Mouse (Mus musculus) kidney, embryonic 14.5 days (tissue): ENCODE measurements around the gene Tns1. TPM values are rescaled to one million over a fixed set of nuclear protein-coding genes. Genes with fewer than 3 reads are reported as not detected.
"Not testable (repeated sequence)": the region's sequence is repeated elsewhere in the genome, so short reads cannot be mapped to it uniquely, and the experiment has no call there.

Source experiments
- ATAC-seq: fragments of 200-750 bp; cut with Nextera tagmentation; 2 replicates; pipeline ENCODE4 v1.8.0; 2017; ENCODE audit warnings: moderate number of reproducible peaks, mild to moderate bottlenecking, moderate TSS enrichment, moderate library complexity; ENCODE audit not compliant: low FRiP score, low TSS enrichment
- H3K27ac ChIP-seq: fragments of 300-500 bp; sonication (generic); 2 replicates; pipeline ENCODE4 v1.5.1; 2014; ENCODE audit warnings: low read depth, mild to moderate bottlenecking, low read length, moderate library complexity, mixed read lengths
- H3K27me3 ChIP-seq: fragments of 300-500 bp; sonication (generic); 2 replicates; pipeline ENCODE4 v1.6.1; 2014; ENCODE audit warnings: mild to moderate bottlenecking, low read length; ENCODE audit not compliant: control insufficient read depth, insufficient read depth
- H3K36me3 ChIP-seq: fragments of 300-500 bp; sonication (generic); 2 replicates; pipeline ENCODE4 v1.6.1; 2014; ENCODE audit warnings: low read length, mixed read lengths; ENCODE audit not compliant: control insufficient read depth, insufficient read depth
- H3K4me1 ChIP-seq: fragments of 300-500 bp; sonication (generic); 2 replicates; pipeline ENCODE4 v1.6.1; 2014; ENCODE audit warnings: low read length, mixed read lengths; ENCODE audit not compliant: control insufficient read depth, insufficient read depth
- H3K4me2 ChIP-seq: fragments of 300-500 bp; sonication (generic); replicated peaks from 2 replicates; pipeline ENCODE4 v1.6.1; 2014; ENCODE audit warnings: low read depth, mild to moderate bottlenecking, low read length
- H3K4me3 ChIP-seq: fragments of 300-500 bp; sonication (generic); 2 replicates; pipeline ENCODE4 v1.5.1; 2014; ENCODE audit warnings: mild to moderate bottlenecking, low read length
- H3K9ac ChIP-seq: fragments of 300-500 bp; sonication (generic); 2 replicates; pipeline ENCODE4 v1.6.1; 2014; ENCODE audit warnings: low read depth, mild to moderate bottlenecking, low read length, moderate library complexity
- H3K9me3 ChIP-seq: fragments of 300-500 bp; sonication (generic); 2 replicates; pipeline ENCODE4 v1.6.1; 2016; ENCODE audit warnings: low read length; ENCODE audit not compliant: control insufficient read depth
- WGBS: fragments of 180-500 bp; shearing (Covaris S2); extraction: QIAGEN DNeasy Blood & Tissue Kit; methylation state at CpG from one replicate; pipeline ENCODE4 v1.1.7; 2014; 5-methylcytosine and 5-hydroxymethylcytosine counted together
- polyA plus RNA-seq: library from polyadenylated mRNA; unstranded; fragments of >200 nt; fragmentation: Nextera tagmentation; extraction: Ambion mirVana; gene quantifications from 2 replicates; pipeline ENCODE4 v1.2.1, GENCODE M21; 2014

The Tns1 gene
- polyA plus RNA-seq, 1 experiment from 2014 or later, result 59.2 TPM

DNA sequence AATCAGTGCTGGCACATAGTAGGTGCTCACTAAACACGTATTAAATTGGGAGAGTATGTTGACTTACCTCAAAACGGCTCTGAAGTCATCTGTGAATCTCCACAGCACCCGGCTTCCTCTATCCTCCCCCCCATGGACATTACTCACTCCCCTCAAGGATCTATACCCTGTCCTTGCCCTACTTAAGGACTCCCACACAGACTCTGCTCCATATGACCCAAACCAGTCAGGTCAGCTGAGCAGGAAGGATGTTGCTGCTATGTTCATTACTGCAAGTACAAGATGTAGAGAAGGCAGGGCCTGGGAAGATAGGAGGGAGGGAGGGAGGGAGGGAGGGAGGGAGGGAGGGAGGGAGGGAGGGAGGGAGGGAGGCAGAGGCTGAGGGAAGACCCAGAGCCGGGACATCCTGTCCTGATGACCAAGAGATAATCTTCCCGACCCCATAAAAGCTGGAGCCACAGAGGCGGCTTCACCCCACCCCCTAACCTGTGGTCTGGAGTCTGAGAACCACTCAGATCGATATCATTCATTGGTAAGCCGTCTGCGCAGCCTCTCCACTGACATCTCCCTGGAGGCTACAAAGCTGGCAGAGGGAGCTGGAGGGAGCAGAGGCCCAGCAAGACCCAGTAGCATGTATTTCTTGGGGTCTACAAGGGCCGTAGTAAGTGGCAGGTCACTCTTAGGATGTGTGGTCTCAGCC, 219.0 kb downstream of the Tns1 start:
- Histone ChIP-seq H3K4me3 (no peak overlapping the region), H3K27me3 (no peaks in the 10 kb centered on the region), H3K9ac (no peak overlapping the region), H3K4me2 (no peak overlapping the region), H3K36me3 (no peaks in the 10 kb centered on the region), H3K9me3 (no peaks in the 10 kb centered on the region), H3K27ac (no peak overlapping the region), H3K4me1 (peaks cover 18% of the 10 kb centered on the region; the same call in 1 of the 2 replicates)
- WGBS, result 38% methylated on average over 10 of the region's 10 CpGs
- no peak for ATAC-seq

GRCm38 (mm10) chr1:73904641-73905040, 219.6 kb downstream of the Tns1 start:
- Histone ChIP-seq H3K9me3 (no peaks in the 10 kb centered on the region), H3K36me3 (no peaks in the 10 kb centered on the region), H3K4me3 (no peak overlapping the region), H3K4me2 (no peak overlapping the region), H3K4me1 (peaks cover 18% of the 10 kb centered on the region; the same call in 1 of the 2 replicates), H3K27ac (no peak overlapping the region), H3K9ac (no peak overlapping the region), H3K27me3 (no peaks in the 10 kb centered on the region)
- WGBS, result 92% methylated on average over 8 of the region's 8 CpGs
- no peak for ATAC-seq

DNA sequence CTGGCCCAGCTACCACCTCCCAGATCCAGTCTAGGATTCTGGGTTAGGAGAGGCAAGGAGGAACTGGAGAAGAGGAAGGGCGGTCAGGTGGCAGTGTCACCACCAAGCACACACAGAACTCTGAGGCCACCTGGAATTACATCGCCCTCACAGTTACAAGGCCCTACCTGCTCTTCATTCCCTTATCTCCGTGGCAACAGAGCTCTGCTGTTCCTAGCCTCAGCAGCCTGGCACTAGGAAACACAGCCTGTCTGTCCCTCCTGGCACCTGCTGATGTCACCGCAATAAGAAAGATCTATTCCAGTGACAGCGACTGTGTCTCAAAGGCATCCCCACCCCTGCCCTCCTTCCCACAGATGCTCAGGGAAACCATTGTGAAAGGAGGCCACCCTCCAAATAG, 221.2 kb downstream of the Tns1 start:
- H3K4me3 ChIP-seq, result no peak overlapping the region
- peak; percentile 36 for ATAC-seq
- no peaks in the 10 kb centered on the region for H3K36me3 ChIP-seq
- WGBS, result 88% methylated on average over 5 of the region's 5 CpGs
- no peaks in the 10 kb centered on the region for H3K9me3 ChIP-seq
- H3K9ac ChIP-seq, result no peak overlapping the region
- H3K4me1 ChIP-seq, result peaks cover 10% of the 10 kb centered on the region; the same call in 1 of the 2 replicates
- H3K27me3 ChIP-seq, result no peaks in the 10 kb centered on the region
- no peak overlapping the region for H3K4me2 ChIP-seq
- no peak overlapping the region for H3K27ac ChIP-seq

- Histone ChIP-seq H3K36me3 (no peaks in the 10 kb centered on the region), H3K4me1 (0 out of 2 replicates have a peak, but pooled peaks cover 9% of the 10 kb centered on the region), H3K27ac (no peak overlapping the region), H3K4me2 (no peak overlapping the region), H3K9ac (no peak overlapping the region), H3K9me3 (no peaks in the 10 kb centered on the region), H3K27me3 (no peaks in the 10 kb centered on the region), H3K4me3 (no peak overlapping the region)
- WGBS, result 14% methylated on average over 16 of the region's 16 CpGs
- ATAC-seq, result peak; percentile 41
Observed at GRCm38 (mm10) chr1:73902171-73902991, 221.9 kb downstream of the Tns1 start.

- Histone ChIP-seq H3K27ac (no peak overlapping the region), H3K9ac (no peak overlapping the region), H3K36me3 (no peaks in the 10 kb centered on the region), H3K4me1 (0 out of 2 replicates have a peak, but pooled peaks cover 9% of the 10 kb centered on the region), H3K27me3 (no peaks in the 10 kb centered on the region), H3K4me3 (no peak overlapping the region), H3K4me2 (no peak overlapping the region), H3K9me3 (no peaks in the 10 kb centered on the region)
- peak; percentile 47; the same call in 1 of the 2 replicates for ATAC-seq
- 8% methylated on average over 3 of the region's 3 CpGs for WGBS
Observed at GRCm38 (mm10) chr1:73901496-73901899, 222.8 kb downstream of the Tns1 start.

- not testable (repeated sequence) for H3K4me2 ChIP-seq, H3K4me3 ChIP-seq, H3K4me1 ChIP-seq, H3K9me3 ChIP-seq, H3K27me3 ChIP-seq, H3K9ac ChIP-seq, H3K36me3 ChIP-seq, H3K27ac ChIP-seq, ATAC-seq
- 86% methylated on average over 6 of the region's 6 CpGs for WGBS
Observed at GRCm38 (mm10) chr1:73895451-73895850, 228.8 kb downstream of the Tns1 start.

- Histone ChIP-seq H3K9ac (no peak overlapping the region), H3K27me3 (no peaks in the 10 kb centered on the region), H3K4me1 (no peaks in the 10 kb centered on the region), H3K4me2 (no peak overlapping the region), H3K9me3 (peaks cover 6% of the 10 kb centered on the region; the same call in 1 of the 2 replicates), H3K36me3 (no peaks in the 10 kb centered on the region), H3K4me3 (no peak overlapping the region), H3K27ac (no peak overlapping the region)
- no peak for ATAC-seq
Observed at GRCm38 (mm10) chr1:73880731-73881130, 243.5 kb downstream of the Tns1 start.

DNA sequence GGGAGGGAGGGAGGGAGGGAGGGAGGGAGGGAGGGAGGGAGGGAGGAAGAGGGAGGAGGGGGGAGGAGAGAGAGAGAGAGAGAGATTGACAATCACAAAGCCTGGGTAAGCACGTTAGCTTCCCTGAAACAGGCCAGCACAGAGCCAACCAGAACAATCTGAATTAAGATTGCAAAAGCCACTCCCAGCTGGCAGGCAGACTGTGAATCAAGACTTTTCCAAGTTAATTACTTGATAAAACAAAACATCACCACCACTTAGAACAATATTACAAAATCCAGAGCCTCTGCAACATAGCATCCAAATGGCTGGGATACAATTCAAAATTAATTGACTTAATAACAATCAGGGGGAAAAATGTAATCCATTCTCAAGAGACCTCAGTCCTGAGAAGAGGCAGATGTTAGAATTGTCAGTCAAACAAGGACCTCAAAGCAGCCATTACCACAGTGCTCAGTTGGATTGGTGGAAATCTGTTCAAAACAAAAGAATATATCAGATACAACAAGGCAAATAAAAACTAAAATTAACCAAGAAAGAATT, 248.5 kb downstream of the Tns1 start:
- Histone ChIP-seq H3K36me3 (no peaks in the 10 kb centered on the region), H3K4me3 (no peak overlapping the region), H3K9me3 (peaks cover 2% of the 10 kb centered on the region; the same call in 1 of the 2 replicates), H3K4me1 (no peaks in the 10 kb centered on the region), H3K27ac (no peak overlapping the region), H3K4me2 (no peak overlapping the region), H3K27me3 (no peaks in the 10 kb centered on the region), H3K9ac (no peak overlapping the region)
- no peak for ATAC-seq
- 43% methylated on average over 1 of the region's 1 CpGs for WGBS

GRCm38 (mm10) chr1:73864314-73864713, 259.9 kb downstream of the Tns1 start:
- ATAC-seq, result no peak
- 85% methylated on average over 3 of the region's 3 CpGs for WGBS
- Histone ChIP-seq H3K27me3 (no peaks in the 10 kb centered on the region), H3K4me3 (no peak overlapping the region), H3K9ac (no peak overlapping the region), H3K36me3 (no peaks in the 10 kb centered on the region), H3K27ac (no peak overlapping the region), H3K4me1 (peaks cover 4% of the 10 kb centered on the region; the same call in 1 of the 2 replicates), H3K4me2 (no peak overlapping the region), H3K9me3 (no peaks in the 10 kb centered on the region)
